Mouse (Mus musculus): ENCODE data around the gene Adora1. TPM values are rescaled to one million over a fixed set of nuclear protein-coding genes. Genes with fewer than 3 reads are reported as not detected.

Gene Adora1
- total RNA-seq, 2 experiments from 2014 or later, result 70.4 to 83.0 TPM

DNA sequence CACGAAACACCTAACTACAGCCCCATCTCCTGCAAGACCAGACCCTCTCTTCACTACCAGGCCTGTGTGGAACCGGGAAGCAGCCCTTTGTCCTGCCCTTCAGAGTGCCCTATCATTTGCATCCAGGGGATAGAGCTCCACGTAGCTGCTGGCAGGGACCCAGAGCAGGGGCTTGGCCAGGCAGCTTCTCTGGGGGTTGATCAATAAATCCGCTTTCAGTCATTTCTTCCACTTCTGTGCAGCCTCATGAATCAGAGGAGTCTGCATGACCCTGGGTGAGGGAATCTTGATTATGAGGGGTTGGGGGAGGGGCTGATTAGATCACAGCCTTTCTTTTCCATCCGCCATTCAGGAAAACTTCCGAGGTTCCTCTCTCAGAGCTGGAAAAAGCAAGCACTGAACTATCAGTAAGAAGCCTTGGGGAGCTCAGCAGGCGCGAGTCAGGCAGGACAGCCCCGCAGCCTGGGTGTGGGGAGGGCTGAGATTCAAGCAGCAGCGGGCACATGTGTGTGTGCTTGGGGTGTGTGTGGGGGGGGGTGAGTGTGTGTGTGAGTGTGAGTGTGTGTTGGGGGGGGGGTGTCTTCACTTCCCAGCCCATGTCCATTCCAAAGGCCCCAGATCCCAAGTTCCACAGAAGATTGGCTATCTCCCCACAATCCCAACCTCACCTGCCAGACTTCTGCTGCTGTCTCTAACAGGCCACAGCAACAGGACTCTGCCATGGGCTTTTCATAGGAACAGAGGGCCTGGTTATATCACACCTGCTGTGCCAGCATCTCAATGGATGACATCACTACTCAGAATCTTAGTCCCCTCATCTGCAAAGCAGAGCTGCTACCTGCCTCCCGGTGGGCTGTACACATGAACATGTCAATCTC lies 19.2 kb downstream of the Adora1 start:
- DNase-seq, result peak; percentile 58

- DNase-seq, result no peak
Observed at GRCm38 (mm10) chr1:134215059-134215458, 20.2 kb downstream of the Adora1 start.

DNA sequence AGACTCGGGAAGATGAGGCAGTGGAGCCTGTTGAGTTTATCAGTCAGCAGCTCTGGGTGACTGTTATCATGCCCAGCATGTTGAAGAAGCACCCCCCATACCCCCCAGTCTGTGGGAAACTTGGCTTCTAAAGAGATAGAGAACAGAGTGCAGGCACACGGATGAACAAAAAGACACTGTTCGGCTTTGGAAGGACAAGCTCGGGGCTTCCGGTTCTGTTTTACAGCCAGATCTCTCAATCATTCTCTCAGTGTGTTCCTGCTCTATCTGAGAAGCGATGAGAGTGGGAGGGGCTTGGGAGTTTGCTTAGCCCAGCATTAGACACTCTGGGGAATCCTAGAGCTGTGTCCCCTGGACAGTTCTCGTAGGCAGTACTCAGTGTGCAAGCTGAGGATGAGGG lies 21.8 kb downstream of the Adora1 start:
- no peak for DNase-seq

GRCm38 (mm10) chr1:134212351-134212750 lies 22.9 kb downstream of the Adora1 start:
- peak; percentile 71 for DNase-seq

DNA sequence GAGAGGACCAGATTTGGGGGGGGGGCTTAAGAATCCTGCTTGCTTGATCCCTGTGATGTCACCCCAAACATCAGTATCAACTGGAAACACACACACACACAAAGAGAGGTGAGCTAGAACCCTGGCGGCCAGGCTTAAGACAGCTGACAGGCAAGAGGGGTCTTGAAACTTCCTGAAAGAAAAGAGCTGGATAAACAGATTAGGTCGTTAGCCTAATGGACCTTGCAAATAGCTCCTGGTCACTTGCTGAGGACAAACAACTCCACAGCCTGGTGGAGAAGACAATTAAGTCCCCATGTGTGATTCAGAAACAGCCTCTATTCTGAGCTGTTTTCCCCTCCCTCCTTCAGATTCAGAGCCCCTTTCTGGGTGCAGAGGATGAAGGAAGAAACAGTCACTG lies 23.6 kb downstream of the Adora1 start:
- no peak for DNase-seq

DNA sequence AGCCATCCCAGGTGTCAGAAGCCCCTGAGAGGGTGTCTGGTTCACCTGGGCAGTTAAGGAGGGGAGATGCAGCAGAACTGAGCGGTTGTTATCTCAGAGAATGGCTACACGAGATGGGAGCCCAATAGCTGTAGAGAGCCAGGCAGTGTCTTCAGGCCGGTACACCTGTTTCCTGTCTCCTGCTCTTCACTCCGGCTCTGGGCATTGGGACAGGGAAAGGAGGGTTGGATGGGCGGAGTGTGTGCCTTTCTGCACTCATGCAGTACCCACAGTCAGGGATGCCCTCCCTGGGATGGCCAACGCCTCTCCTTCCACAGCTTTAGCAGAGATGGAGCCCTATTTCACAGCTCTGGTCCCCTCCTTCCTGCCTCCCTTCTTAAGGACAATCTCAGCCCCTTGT lies 24.2 kb downstream of the Adora1 start:
- no peak for DNase-seq

DNA sequence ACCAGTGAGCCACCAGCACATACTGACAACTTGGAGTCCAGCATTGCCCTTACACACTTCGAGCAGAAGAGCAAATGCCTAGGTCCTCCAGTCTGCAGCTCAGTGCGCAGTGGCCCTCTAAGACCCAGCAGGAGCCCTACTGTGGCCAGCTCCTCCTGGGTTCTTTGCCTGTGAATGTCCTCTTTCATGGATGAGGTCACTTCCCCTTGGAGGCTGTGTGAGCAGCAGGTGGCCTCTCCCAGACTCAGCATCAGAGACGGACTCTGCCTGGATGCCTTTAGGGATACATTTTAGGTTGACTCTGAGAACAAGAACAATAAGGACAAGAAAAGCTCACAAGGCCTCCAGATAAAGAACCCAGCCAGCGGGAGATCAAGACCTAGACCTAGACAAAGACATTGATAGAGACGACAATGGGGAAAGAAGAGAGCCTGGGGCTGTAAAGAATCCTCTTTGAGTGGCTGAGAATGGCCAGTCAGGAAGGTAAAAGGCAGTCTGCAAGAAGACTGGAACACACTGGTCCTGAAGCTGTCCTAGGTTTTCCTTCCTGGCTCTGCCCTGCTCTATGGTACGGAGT lies 25.0 kb downstream of the Adora1 start:
- DNase-seq, result no peak

DNA sequence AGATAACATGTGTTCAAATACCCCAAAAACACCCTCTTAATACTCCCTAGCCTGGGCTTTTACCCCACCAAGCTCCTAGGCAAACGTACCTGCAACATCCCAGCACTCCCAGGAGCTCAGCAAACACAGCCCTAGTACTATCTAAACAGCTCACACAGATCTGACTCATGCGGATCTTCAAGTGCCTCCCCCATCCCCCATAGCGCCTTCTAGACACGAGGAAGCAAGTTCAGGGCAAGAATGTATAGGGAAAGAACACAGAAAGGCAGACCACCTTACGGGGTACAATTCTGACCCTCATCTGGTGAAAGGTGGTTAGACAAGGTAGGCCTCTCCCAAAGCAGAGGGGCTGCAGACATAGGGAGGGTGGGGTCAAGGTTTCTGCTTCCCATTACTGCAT lies 29.1 kb downstream of the Adora1 start:
- peak; percentile 16 for DNase-seq

- DNase-seq, result peak; percentile 71
Observed at GRCm38 (mm10) chr1:134205296-134206018, 29.8 kb downstream of the Adora1 start.

DNA sequence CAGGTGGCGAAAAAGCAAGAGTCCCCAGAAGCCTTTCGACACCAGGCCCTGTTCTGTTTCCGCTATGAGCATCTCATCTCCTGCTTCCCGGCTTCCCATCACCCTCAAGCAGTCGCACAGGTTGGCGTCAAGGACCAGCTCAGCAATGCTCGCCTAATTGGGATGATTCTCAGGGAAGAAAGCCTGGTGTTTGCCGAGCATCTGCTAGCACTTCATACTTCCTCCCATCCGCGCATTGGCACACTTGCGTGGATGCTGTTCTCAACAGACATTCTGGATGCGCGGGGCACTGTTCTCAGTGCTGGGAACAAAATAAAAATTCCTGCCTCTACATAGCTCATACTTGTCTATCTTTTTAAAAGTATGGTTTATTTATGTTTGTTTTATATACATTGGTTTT lies 31.0 kb downstream of the Adora1 start:
- no peak for DNase-seq

DNA sequence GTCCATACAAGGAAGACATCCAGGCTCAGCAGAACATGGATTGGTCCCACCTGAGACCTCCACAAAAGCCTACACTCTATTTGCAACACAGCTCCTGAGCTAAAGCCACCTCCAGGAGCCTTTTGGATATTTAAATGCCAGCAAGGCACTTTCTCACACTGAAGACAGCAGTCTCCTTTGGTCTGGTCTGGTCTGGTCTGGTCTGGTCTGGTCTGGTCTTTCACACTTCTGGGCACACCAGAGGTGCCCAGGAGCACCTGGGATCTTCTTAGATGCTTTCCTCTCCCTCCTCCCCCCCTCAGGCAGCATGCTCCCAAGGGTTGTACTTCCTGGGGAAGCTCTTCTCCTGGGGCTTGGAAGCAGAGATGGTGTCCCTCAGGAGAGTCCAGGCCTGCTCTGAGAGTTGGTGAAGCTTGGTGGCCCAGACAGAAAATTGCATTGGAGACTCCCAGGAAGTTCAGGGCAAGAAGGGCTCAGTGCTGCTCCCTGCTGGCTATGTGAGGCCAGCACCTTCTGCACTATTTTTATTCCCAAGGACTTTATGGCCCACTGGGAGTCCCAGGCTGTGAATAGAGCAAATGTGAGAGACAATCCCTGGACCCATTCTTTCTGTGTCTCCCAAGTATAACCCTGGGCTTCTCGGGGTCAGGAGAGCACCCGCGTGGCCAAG lies 33.3 kb downstream of the Adora1 start:
- peak; percentile 77 for DNase-seq

- no peak for DNase-seq
Observed at GRCm38 (mm10) chr1:134200998-134201686, 34.1 kb downstream of the Adora1 start.

DNA sequence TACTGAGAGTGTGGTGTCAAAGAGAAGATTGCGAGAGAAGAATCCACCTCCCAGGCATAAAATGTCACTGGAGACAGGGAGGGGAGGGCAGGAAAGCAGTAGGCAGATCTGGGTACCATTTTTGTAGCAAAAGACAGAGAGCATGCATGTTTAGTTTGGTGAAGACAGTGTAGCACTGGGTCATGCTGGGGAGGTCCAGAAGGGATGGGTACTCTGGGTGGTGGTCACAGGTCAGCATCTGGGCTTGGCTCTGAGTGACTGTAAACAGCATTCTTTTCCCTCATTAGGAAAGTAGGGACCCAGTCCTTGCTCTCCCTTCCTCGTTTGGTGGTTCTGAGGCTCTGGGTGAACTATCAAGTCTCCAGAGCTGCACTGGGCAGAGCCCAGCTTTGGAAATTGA lies 34.8 kb downstream of the Adora1 start:
- no peak for DNase-seq

DNA sequence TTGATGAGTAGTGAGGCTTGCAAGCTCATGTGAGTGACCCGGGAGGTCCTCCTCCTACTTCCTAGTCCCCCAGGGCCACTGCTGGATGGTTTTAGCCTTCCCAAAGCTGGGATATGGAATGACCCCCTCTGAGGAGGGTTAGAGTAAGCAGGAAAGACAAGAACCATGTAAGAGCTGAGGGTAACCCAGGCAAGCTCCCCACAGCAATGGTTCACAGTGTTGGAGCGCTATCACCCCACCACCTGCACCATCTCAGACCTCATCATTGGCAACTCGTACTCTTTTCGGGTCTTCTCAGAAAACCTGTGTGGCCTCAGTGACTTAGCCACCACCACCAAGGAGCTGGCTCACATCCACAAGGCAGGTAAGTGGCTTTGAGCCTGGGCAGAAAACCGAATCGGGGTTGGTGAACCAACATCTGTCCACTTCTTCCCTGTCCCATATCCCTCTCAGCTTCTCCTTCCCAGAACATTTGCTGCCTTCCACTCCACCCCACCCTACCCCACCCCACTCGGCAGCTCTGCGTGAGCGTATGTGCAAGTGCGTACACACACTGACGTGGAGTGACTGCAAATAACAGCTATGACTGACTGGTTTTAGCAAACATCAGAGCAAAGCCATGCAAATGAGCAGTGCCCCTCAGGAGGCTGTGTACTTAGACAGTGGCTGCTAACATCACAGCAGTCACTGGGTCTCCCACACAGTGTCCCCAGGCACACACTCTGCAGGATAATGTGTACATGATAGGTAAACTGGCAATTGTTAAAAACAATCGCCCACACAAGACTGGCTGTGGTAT lies 36.8 kb downstream of the Adora1 start:
- DNase-seq, result no peak

GRCm38 (mm10) chr1:134197325-134197982 lies 37.8 kb downstream of the Adora1 start:
- no peak for DNase-seq

GRCm38 (mm10) chr1:134196386-134196785 lies 38.8 kb downstream of the Adora1 start:
- DNase-seq, result peak; percentile 90

GRCm38 (mm10) chr1:134195979-134196378 lies 39.3 kb downstream of the Adora1 start:
- DNase-seq, result peak; percentile 51

DNA sequence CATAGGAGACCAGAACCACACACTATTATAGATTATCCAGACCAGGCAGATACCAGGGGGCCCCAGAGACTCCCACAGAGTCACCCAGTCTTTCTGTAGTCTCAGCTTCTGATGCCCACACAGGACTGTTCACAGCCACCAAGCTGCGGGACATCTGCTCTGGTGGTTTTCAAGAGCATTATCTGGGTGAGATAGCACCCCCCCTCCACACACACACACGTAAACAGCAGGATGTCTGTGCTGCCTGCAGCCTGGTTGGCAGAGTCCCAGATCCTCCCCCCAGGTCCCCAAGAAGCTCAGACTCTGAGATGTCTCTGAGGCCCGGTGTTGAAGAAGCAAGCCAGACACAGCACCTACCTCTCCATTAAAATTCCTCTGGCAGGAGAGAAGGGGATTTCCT lies 39.7 kb downstream of the Adora1 start:
- no peak for DNase-seq

- DNase-seq, result no peak
Observed at GRCm38 (mm10) chr1:134195117-134195516, 40.1 kb downstream of the Adora1 start.

DNA sequence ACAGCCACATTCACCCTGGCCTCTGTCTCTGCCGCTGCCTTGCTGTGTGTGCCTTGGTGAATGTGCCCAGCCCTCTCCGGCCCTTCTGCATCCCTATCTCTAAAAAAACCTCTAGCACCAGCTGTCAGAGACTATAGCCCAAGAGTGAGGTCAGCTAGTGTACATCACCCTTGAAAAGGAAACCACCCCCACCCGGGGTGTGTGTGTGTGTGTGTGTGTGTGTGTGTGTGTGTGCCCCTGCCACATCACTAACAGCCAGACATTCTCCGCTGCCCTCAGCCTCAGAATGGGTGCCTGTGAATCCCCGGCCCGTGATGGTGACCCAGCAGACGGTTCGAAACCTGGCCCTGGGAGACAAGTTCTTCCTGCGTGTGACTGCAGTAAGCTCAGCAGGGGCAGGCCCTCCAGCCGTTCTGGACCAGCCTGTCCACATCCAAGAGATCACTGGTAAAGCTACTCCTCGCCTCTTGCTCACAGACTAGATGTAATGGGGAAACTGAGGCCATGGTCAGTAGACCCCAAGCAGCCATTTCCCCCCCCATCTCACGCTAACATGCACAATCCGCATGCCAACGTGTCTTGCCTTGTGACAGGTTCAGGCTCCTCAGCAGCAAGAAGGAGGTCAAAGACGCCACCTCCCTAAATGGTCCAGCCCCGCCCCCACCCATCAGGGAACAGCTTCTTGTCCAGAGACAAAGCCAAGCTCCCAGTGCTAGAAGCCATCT lies 40.8 kb downstream of the Adora1 start:
- no peak for DNase-seq
